ENCODE assay signal across 23 mouse cellular contexts in the genomic region with DNA sequence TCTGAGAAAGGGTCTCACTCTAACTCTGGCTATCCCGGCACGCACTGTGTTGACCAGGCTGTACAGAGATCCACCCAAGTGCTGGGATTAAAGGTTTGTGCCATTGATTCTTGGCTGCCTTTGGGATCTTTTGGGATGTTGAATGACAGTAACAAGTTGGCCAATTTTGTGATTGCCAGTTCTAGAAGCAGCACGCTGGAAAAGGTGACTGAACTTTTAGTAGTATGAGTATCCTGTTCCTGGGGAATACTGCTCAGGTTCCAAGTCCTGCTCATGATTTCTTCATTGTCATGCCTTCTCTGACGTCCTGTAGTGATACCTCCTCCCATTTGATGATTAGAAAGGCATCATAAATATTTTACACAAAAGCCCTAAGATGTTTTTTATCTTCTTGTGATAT.
A peak's percentile ranks its signal among the peaks of the same experiment; 100 is the strongest.
DNase-seq lines count a peak whose midpoint lies in the region; ATAC-seq and TF ChIP-seq lines count a peak whose summit lies in the region.
"Had no signal": no experiment of that assay in that cellular context is flagged by ENCODE, and none has a peak within 500 bp of the region (broad histone marks: within the 10 kb centered on the region; RNA-seq: fewer than 3 reads in every experiment).

No protein-coding gene starts in this region.

- H3K9me3 ChIP-seq in liver, embryonic 11.5 days (ENCODE audit: control insufficient read depth, low read length) = no peaks in the 10 kb centered on the region
- H3K9me3 ChIP-seq in liver, postnatal 0 days (ENCODE audit: low read length) = no peaks in the 10 kb centered on the region

- no peaks in the 10 kb centered on the region for H3K27me3 ChIP-seq in liver, adult 2 months (ENCODE audit: control insufficient read depth, insufficient read depth, low read length)
- H3K27me3 ChIP-seq in liver, embryonic 11.5 days (replicated peaks; ENCODE audit: control insufficient read depth, insufficient read depth, low read length) = no peaks in the 10 kb centered on the region
- H3K27me3 ChIP-seq in liver, postnatal 0 days (ENCODE audit: insufficient read depth, low read length) = no peaks in the 10 kb centered on the region
- H3K27me3 ChIP-seq: CH12.LX, Patski had no signal

- TF ChIP-seq EP300 in liver, postnatal 0 days (IDR thresholded peaks at IDR 0.05; ENCODE audit: low read depth) = no peak

- H3K4me2 ChIP-seq in liver, embryonic 11.5 days = no peak overlapping the region
- no peak overlapping the region for H3K4me2 ChIP-seq in liver, postnatal 0 days (ENCODE audit: low read depth, low read length)

- DNase-seq in liver, adult 2 months (ENCODE audit: extremely low read depth, low read depth, low spot score) = peak; percentile 82
- DNase-seq in liver, embryonic 11.5 days (ENCODE audit: low spot score) = no peak
- no peak for DNase-seq in liver, postnatal 0 days
- no peak for DNase-seq in liver
- DNase-seq in thymus, postnatal 36 days = no peak
- DNase-seq: adrenal gland, adult 2 months; adrenal gland, adult 8-10 months; adrenal gland, postnatal 10 days; adrenal gland, postnatal 14 days; adrenal gland, postnatal 25 days; adrenal gland, postnatal 36 days; B cell, adult 2 months; cerebellum, adult 11 months; cerebellum, adult 11-12 months; cerebellum, adult 18-20 months; cerebellum, adult 2 months had no signal

- H3K27ac ChIP-seq in liver, adult 2 months (replicated peaks; ENCODE audit: insufficient read depth, low read depth, low read length) = no peak overlapping the region
- H3K27ac ChIP-seq in liver, embryonic 11.5 days (ENCODE audit: low read depth, low read length) = no peak overlapping the region
- peak overlapping the region; percentile 24; the same call in 1 of the 2 replicates for H3K27ac ChIP-seq in liver, postnatal 0 days (ENCODE audit: low read depth)
- H3K27ac ChIP-seq in brown adipose tissue, adult 24 weeks (replicated peaks; ENCODE audit: low read depth, low read length) = 0 out of 2 replicates have a peak overlapping the region, but pooled peaks have one; percentile 34
- peak overlapping the region; percentile 84; the same call in 1 of the 2 replicates for H3K27ac ChIP-seq in olfactory bulb, adult 2 months (ENCODE audit: insufficient read depth, low read depth, low read length)

- WGBS in liver, adult 2 months = 18% methylated on average over 4 of the region's 4 CpGs
- 77% methylated on average over 4 of the region's 4 CpGs for WGBS in liver, embryonic 11.5 days
- 69% methylated on average over 4 of the region's 4 CpGs for whole genome bisulfite sequencing in liver, postnatal 0 days (ENCODE audit: insufficient replicate concordance)
- WGBS in olfactory bulb, adult 2 months = 72% methylated on average over 4 of the region's 4 CpGs

- TF ChIP-seq POLR2A in liver, adult 2 months (IDR thresholded peaks at IDR 0.05; ENCODE audit: extremely low read depth, insufficient read depth, low read length) = no peak
- no peak for TF ChIP-seq POLR2A in olfactory bulb, adult 2 months (IDR thresholded peaks at IDR 0.05; ENCODE audit: insufficient read depth, low read depth, low read length)

- no peak overlapping the region for H3K4me3 ChIP-seq in liver, adult 2 months (ENCODE audit: insufficient read depth, low read depth, low read length)
- H3K4me3 ChIP-seq in liver, embryonic 11.5 days (ENCODE audit: low read depth, low read length) = no peak overlapping the region
- no peak overlapping the region for H3K4me3 ChIP-seq in liver, postnatal 0 days (ENCODE audit: low read depth, low read length)
- H3K4me3 ChIP-seq in brown adipose tissue, adult 24 weeks (ENCODE audit: insufficient read depth, low read depth, low read length) = no peak overlapping the region
- no peak overlapping the region for H3K4me3 ChIP-seq in olfactory bulb, adult 2 months (ENCODE audit: insufficient read depth, low read depth, low read length)

- ATAC-seq in liver, embryonic 11.5 days (replicated peaks; ENCODE audit: low FRiP score) = no peak
- ATAC-seq in liver, postnatal 0 days = peak; percentile 62
- ATAC-seq in CD4-positive, CD25-positive, alpha-beta regulatory T cell, adult 4 months = no peak
- ATAC-seq: activated CD4-positive, CD25-positive, alpha-beta regulatory T cell, adult 4 months; Patski had no signal

- H3K36me3 ChIP-seq in liver, adult 2 months (ENCODE audit: control insufficient read depth, insufficient read depth, low read length) = peaks cover 4% of the 10 kb centered on the region; the same call in 1 of the 2 replicates
- H3K36me3 ChIP-seq in liver, embryonic 11.5 days (ENCODE audit: control insufficient read depth, insufficient read depth, low read length) = no peaks in the 10 kb centered on the region
- no peaks in the 10 kb centered on the region for H3K36me3 ChIP-seq in liver, postnatal 0 days (replicated peaks; ENCODE audit: insufficient read depth, low read length)
- H3K36me3 ChIP-seq: G1E had no signal

- H3K79me2 ChIP-seq in liver, adult 2 months (ENCODE audit: control insufficient read depth, insufficient read depth, low read length) = peaks cover 8% of the 10 kb centered on the region; the same call in 1 of the 2 replicates

- no peak for TF ChIP-seq CTCF in liver, adult 2 months (IDR thresholded peaks at IDR 0.05; ENCODE audit: low read depth, low read length)
- TF ChIP-seq CTCF in liver, postnatal 0 days (IDR thresholded peaks at IDR 0.05; ENCODE audit: low read depth) = no peak
- TF ChIP-seq CTCF in olfactory bulb, adult 2 months (IDR thresholded peaks at IDR 0.05; ENCODE audit: insufficient read depth, low read depth, low read length) = no peak

- H3K4me1 ChIP-seq in liver, adult 2 months (ENCODE audit: control insufficient read depth, insufficient read depth, low read length) = peaks cover 7% of the 10 kb centered on the region; the same call in 1 of the 2 replicates
- H3K4me1 ChIP-seq in liver, embryonic 11.5 days (replicated peaks; ENCODE audit: control insufficient read depth, insufficient read depth, low read length) = no peaks in the 10 kb centered on the region
- no peaks in the 10 kb centered on the region for H3K4me1 ChIP-seq in liver, postnatal 0 days (ENCODE audit: insufficient read depth)
- no peaks in the 10 kb centered on the region for H3K4me1 ChIP-seq in brown adipose tissue, adult 24 weeks (ENCODE audit: control insufficient read depth, insufficient read depth, insufficient read length, low read length)
- peaks cover 7% of the 10 kb centered on the region for H3K4me1 ChIP-seq in olfactory bulb, adult 2 months (ENCODE audit: control insufficient read depth, insufficient read depth, low read length)

- no peak overlapping the region for H3K9ac ChIP-seq in liver, adult 2 months (ENCODE audit: low read depth, low read length)
- no peak overlapping the region for H3K9ac ChIP-seq in liver, embryonic 11.5 days (ENCODE audit: low read depth, low read length)
- no peak overlapping the region for H3K9ac ChIP-seq in liver, postnatal 0 days (replicated peaks)

Comparison
In these comparisons a context has a peak if more than half of its experiments do, and no peak if none do; other contexts are left out.
1. H3K27ac ChIP-seq: peak in liver, postnatal 0 days (single experiment), brown adipose tissue, adult 24 weeks (single experiment) and olfactory bulb, adult 2 months (single experiment); none in liver, adult 2 months (single experiment) and liver, embryonic 11.5 days (single experiment).